Mouse (Mus musculus) megakaryocyte, embryonic 14.5 days (primary cell): Measurements from ENCODE around the gene Cldn22.

Source experiments
- FLI1 ChIP-seq: IDR thresholded peaks from 2 replicates; pipeline ENCODE4 v1.6.1; 2012; ENCODE audit warnings: low read length, inconsistent platforms, mixed read lengths
- GATA1 ChIP-seq: IDR thresholded peaks from 3 replicates; pipeline ENCODE4 v1.6.1; 2012; ENCODE audit warnings: mixed read lengths, low read length, inconsistent platforms, borderline replicate concordance

DNA sequence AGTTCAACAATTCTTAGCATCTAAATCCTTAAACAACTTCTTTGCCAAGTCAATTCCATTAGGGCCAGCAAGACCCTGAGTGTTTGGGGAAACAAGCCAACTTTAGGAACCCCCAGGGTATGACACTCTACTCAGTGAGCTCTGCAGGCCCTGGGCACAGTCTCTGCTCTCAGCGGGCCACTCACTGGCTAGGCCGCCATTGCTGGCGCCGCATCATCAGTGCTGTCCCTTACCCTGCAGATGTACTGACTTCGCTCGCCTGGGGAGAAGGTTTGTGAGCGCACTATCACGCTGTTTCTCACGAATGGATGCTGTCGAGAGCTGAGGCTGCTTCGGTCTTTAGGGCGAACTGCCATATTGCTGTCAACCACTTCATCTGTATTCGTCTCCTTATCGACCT, 22.9 kb downstream of the Cldn22 start:
- TF ChIP-seq GATA1, result no peak
- TF ChIP-seq FLI1, result no peak
